Mouse (Mus musculus): ENCODE results near the gene Rnf5.

DNA sequence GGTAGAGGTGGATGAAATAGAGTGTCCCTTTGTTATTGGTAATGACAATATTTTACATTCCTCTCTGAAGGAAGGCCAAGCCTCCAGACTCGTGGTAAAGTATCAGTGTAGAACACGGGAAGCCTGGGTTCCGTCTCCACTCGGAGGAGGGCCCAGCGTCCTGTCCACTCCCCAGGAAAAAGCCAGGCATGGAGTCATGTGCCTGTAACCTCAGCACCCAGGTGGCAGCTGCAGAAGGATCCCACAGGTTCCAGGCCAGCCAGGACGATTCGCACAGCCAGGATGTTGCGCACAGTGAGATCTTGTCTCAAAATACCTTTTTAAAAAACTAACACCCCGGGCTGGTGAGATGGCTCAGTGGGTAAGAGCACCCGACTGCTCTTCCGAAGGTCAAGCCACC is 40.1 kb downstream of the Rnf5 start:
- TF ChIP-seq POLR2A (IDR thresholded peaks at IDR 0.05; ENCODE audit: low read depth, low read length) (no peak), CTCF (IDR thresholded peaks at IDR 0.05; ENCODE audit: borderline replicate concordance, insufficient read depth, low read length) (no peak)

All from embryonic fibroblast, embryonic 13.5 days (primary cell).